In the genomic region with DNA sequence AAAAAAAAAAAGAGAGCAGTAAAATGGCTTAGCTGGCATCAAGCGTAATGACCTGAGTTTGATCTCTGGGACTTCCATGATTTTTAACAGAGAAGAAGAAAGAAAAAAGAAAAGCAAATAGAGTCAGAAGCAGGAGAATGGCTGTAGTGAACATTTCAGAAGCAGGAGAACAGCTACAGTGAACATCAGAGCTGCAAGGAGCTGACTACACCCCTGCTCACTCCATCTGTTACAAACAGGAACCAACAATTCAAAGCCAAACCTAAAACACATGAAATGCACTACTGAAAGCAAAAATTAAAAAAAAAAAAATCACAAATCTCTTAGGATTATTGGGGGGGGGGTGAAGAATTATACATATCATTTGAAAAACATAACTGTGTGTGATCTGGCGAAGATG, we compare ENCODE assay signal across 20 mouse cellular contexts. TPM values are rescaled to one million over a fixed set of nuclear protein-coding genes. Genes with fewer than 3 reads are reported as not detected.
DNase-seq lines count a peak whose midpoint lies in the region; ATAC-seq and TF ChIP-seq lines count a peak whose summit lies in the region.
"Had no signal": no experiment of that assay in that cellular context is flagged by ENCODE, and none has a peak within 500 bp of the region (broad histone marks: within the 10 kb centered on the region; RNA-seq: fewer than 3 reads in every experiment).

No protein-coding gene starts in this region.

- H3K9ac ChIP-seq in forebrain, postnatal 0 days, result no peak overlapping the region
- no peak overlapping the region for H3K9ac ChIP-seq in forebrain, embryonic 12.5 days
- H3K9ac ChIP-seq in lung, postnatal 0 days (replicated peaks; ENCODE audit: low read depth), result no peak overlapping the region
- H3K9ac ChIP-seq: embryonic facial prominence, embryonic 12.5 days; forebrain, embryonic 13.5 days had no signal

- H3K4me2 ChIP-seq in forebrain, postnatal 0 days (ENCODE audit: low read depth), result no peak overlapping the region
- H3K4me2 ChIP-seq in forebrain, embryonic 12.5 days, result no peak overlapping the region
- H3K4me2 ChIP-seq in lung, postnatal 0 days (replicated peaks; ENCODE audit: low read depth, low read length), result no peak overlapping the region
- H3K4me2 ChIP-seq: embryonic facial prominence, embryonic 12.5 days; forebrain, embryonic 13.5 days had no signal

- H3K27me3 ChIP-seq in forebrain, postnatal 0 days (ENCODE audit: insufficient read depth, low read length), result no peaks in the 10 kb centered on the region
- H3K27me3 ChIP-seq in forebrain, embryonic 12.5 days, result no peaks in the 10 kb centered on the region
- H3K27me3 ChIP-seq in lung, postnatal 0 days (replicated peaks; ENCODE audit: insufficient read depth, low read length), result no peaks in the 10 kb centered on the region
- H3K27me3 ChIP-seq in hindbrain, embryonic 10.5 days (ENCODE audit: insufficient read depth, poor library complexity, severe bottlenecking), result no peaks in the 10 kb centered on the region
- H3K27me3 ChIP-seq: embryonic facial prominence, embryonic 12.5 days; forebrain, embryonic 13.5 days had no signal

- ATAC-seq in forebrain, postnatal 0 days, result no peak
- ATAC-seq in forebrain, embryonic 12.5 days (ENCODE audit: low FRiP score), result no peak
- ATAC-seq in lung, postnatal 0 days, result no peak
- ATAC-seq: forebrain, embryonic 13.5 days; forebrain, embryonic 16.5 days had no signal

- H3K27ac ChIP-seq in forebrain, postnatal 0 days (ENCODE audit: low read depth, low read length), result no peak overlapping the region
- H3K27ac ChIP-seq in forebrain, embryonic 12.5 days, result no peak overlapping the region
- peak overlapping the region; percentile 80 for H3K27ac ChIP-seq in layer of hippocampus, adult 2 months
- H3K27ac ChIP-seq in lung, postnatal 0 days (ENCODE audit: low read length), result no peak overlapping the region
- H3K27ac ChIP-seq in hindbrain, embryonic 10.5 days, result no peak overlapping the region
- H3K27ac ChIP-seq: embryonic facial prominence, embryonic 10.5 days; embryonic facial prominence, embryonic 12.5 days; forebrain, embryonic 13.5 days had no signal

- H3K4me1 ChIP-seq in forebrain, postnatal 0 days (ENCODE audit: insufficient read depth), result no peaks in the 10 kb centered on the region
- no peaks in the 10 kb centered on the region for H3K4me1 ChIP-seq in forebrain, embryonic 12.5 days
- no peaks in the 10 kb centered on the region for H3K4me1 ChIP-seq in lung, postnatal 0 days (ENCODE audit: insufficient read depth, low read depth, low read length)
- no peaks in the 10 kb centered on the region for H3K4me1 ChIP-seq in hindbrain, embryonic 10.5 days (replicated peaks)
- H3K4me1 ChIP-seq: embryonic facial prominence, embryonic 10.5 days; embryonic facial prominence, embryonic 12.5 days; forebrain, embryonic 13.5 days had no signal

- no peaks in the 10 kb centered on the region for H3K9me3 ChIP-seq in forebrain, postnatal 0 days (ENCODE audit: low read length)
- no peaks in the 10 kb centered on the region for H3K9me3 ChIP-seq in forebrain, embryonic 12.5 days
- H3K9me3 ChIP-seq in lung, postnatal 0 days (ENCODE audit: low read length), result no peaks in the 10 kb centered on the region
- no peaks in the 10 kb centered on the region for H3K9me3 ChIP-seq in hindbrain, embryonic 10.5 days
- H3K9me3 ChIP-seq: embryonic facial prominence, embryonic 10.5 days; embryonic facial prominence, embryonic 12.5 days; forebrain, embryonic 13.5 days had no signal

- peak; percentile 7 for DNase-seq in forebrain, postnatal 0 days
- peak in 1 of 2 experiments; percentile 56 for DNase-seq in layer of hippocampus, adult 2 months (ENCODE audit: low spot score in 2 of 2)
- DNase-seq in layer of hippocampus, postnatal 10 days (ENCODE audit: low spot score in 2 of 2), result no peak
- peak; percentile 50 for DNase-seq in brain, adult 2 months (ENCODE audit: low read depth, low spot score)
- DNase-seq in brain, embryonic 14.5 days (ENCODE audit: low read depth), result peak; percentile 16
- no peak for DNase-seq in lung, postnatal 0 days (ENCODE audit: low spot score)
- DNase-seq in hindbrain, embryonic 10.5 days (ENCODE audit: low spot score), result no peak
- DNase-seq: adrenal gland, adult 2 months; adrenal gland, postnatal 10 days; adrenal gland, postnatal 36 days; cerebellum, adult 11-12 months; cerebellum, adult 2 months; cerebellum, adult 9-10 months; cerebellum, postnatal 10 days; cerebellum, postnatal 25 days had no signal

- H3K36me3 ChIP-seq in forebrain, postnatal 0 days (ENCODE audit: insufficient read depth), result peaks cover 52% of the 10 kb centered on the region
- peaks cover 73% of the 10 kb centered on the region for H3K36me3 ChIP-seq in forebrain, embryonic 12.5 days (replicated peaks)
- peaks cover 35% of the 10 kb centered on the region for H3K36me3 ChIP-seq in lung, postnatal 0 days (ENCODE audit: insufficient read depth, low read length)
- H3K36me3 ChIP-seq in hindbrain, embryonic 10.5 days, result peaks cover 98% of the 10 kb centered on the region

- no peak for TF ChIP-seq CTCF in forebrain, postnatal 0 days (IDR thresholded peaks at IDR 0.05; ENCODE audit: low read depth)
- no peak for TF ChIP-seq CTCF in layer of hippocampus, adult 2 months (conservative IDR thresholded peaks at IDR 0.05)
- no peak for TF ChIP-seq CTCF in brain, embryonic 14.5 days (IDR thresholded peaks at IDR 0.05; ENCODE audit: borderline replicate concordance, extremely low read depth, insufficient read depth, insufficient read length)
- TF ChIP-seq CTCF in lung, postnatal 0 days (IDR thresholded peaks at IDR 0.05), result no peak

- no peak overlapping the region for H3K4me3 ChIP-seq in forebrain, postnatal 0 days (ENCODE audit: low read depth, low read length)
- H3K4me3 ChIP-seq in forebrain, embryonic 12.5 days (replicated peaks), result no peak overlapping the region
- no peak overlapping the region for H3K4me3 ChIP-seq in layer of hippocampus, adult 2 months
- no peak overlapping the region for H3K4me3 ChIP-seq in lung, postnatal 0 days (ENCODE audit: low read depth, low read length)
- no peak overlapping the region for H3K4me3 ChIP-seq in hindbrain, embryonic 10.5 days
- H3K4me3 ChIP-seq: embryonic facial prominence, embryonic 10.5 days; embryonic facial prominence, embryonic 12.5 days; forebrain, embryonic 13.5 days had no signal

- no peak for TF ChIP-seq EP300 in lung, postnatal 0 days (IDR thresholded peaks at IDR 0.05)

- TF ChIP-seq POLR2A in brain, embryonic 14.5 days (IDR thresholded peaks at IDR 0.05; ENCODE audit: borderline replicate concordance, extremely low read depth, insufficient read depth, insufficient read length, poor library complexity, severe bottlenecking), result no peak

- over 99% methylated on average over 2 of the region's 2 CpGs for WGBS in forebrain, postnatal 0 days
- 95% methylated on average over 2 of the region's 2 CpGs for WGBS in forebrain, embryonic 12.5 days
- WGBS in lung, postnatal 0 days, result 99% methylated on average over 2 of the region's 2 CpGs
- whole genome bisulfite sequencing in hindbrain, embryonic 10.5 days, result over 99% methylated on average over 2 of the region's 2 CpGs

RNA-seq across cellular contexts. Expression of a gene that starts 28.7 kb away (rescaled TPM):
- 40.6 and 48.2 TPM in 2 replicates for total RNA-seq in forebrain, postnatal 0 days (2014; rRNA removed)
- 15.7 and 35.1 TPM in 2 replicates for polyA plus RNA-seq in forebrain, postnatal 0 days (2015; fragmentation: Nextera tagmentation; extraction: Ambion mirVana)
- polyA plus RNA-seq in forebrain, embryonic 12.5 days (2016; fragmentation: Nextera tagmentation; extraction: Ambion mirVana), result 113 TPM in 2 replicates
- 100 to 1,000 TPM in 1 of 2 experiments, 10 to 100 TPM in 1; 98.4 to 101 TPM for total RNA-seq in layer of hippocampus, adult 2 months (2021)
- total RNA-seq in layer of hippocampus, postnatal 10 days (2021), result 10 to 100 TPM; 86.5 to 96.0 TPM
- polyA plus RNA-seq in brain, embryonic 14.5 days (2012; rRNA removed), result 53.6 and 71.9 TPM in 2 replicates
- polyA plus RNA-seq in lung, postnatal 0 days (2015; fragmentation: Nextera tagmentation; extraction: Ambion mirVana), result 35.1 and 47.5 TPM in 2 replicates
- polyA plus RNA-seq in hindbrain, embryonic 10.5 days (2016; fragmentation: Nextera tagmentation; extraction: Ambion mirVana), result 66.0 and 87.0 TPM in 2 replicates

Comparison
In these comparisons a context has a peak if more than half of its experiments do, and no peak if none do; other contexts are left out.
1. DNase-seq: peak in forebrain, postnatal 0 days (single experiment), brain, adult 2 months (single experiment) and brain, embryonic 14.5 days (single experiment); none in layer of hippocampus, postnatal 10 days (0 of 2), lung, postnatal 0 days (single experiment) and hindbrain, embryonic 10.5 days (single experiment).